Mouse (Mus musculus) lung, adult 2 months (tissue): ENCODE data around the gene Ssna1.

Source experiments
- CTCF ChIP-seq: fragments of 200-500 bp; IDR thresholded peaks from 2 replicates; pipeline ENCODE4 v1.5.1; 2011; ENCODE audit warnings: mild to moderate bottlenecking, low read length, control low read depth; ENCODE audit not compliant: insufficient read depth
- POLR2A ChIP-seq: fragments of 200-500 bp; IDR thresholded peaks from 2 replicates; pipeline ENCODE4 v1.6.1; 2011; ENCODE audit warnings: low read depth, mild to moderate bottlenecking, control low read depth, low read length, borderline replicate concordance; ENCODE audit errors: extremely low read depth

DNA sequence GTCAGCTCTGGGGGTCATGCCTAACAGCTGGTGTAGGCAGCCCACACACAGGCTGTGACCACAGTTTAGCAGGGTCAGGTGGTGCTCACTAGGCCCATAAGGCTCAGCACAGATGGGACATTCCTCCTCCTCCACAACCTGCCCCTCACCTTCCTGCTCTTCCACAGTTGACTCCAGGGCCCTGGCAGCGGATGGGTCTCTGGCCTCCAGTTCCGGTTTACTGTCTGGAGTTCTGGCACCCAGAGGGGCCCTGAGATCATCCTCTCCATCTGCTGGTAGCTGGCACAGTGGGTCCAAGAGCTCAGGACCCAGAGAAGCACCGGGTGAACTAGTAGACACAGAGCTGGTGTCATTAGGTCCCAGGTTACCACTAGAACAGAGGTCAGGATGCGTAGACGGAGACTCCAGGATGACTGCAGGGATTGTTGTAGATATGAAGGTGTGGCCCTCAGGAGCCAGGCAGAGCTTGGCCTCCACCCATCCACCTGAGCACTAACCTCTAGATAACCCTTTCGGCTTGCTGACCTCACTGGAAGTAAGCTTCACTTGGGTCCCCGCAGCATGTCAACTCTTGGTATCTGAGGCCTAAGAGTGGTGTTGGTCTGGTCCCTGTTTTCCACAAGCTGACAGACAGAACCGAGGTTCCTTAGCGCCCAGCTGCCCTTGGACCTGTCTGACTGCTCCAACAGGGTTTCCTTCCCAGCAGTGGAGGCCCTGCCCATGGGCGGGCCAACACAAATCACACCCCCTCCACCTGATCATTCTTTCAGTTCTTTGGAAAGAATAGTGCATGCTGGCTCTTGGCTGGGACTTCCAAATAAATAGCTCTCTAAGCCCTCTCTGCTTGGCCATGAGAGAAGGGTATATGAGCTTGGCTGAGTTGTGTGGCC lies 25.8 kb downstream of the Ssna1 start, which contains the start of gene AL732309.1:
- TF ChIP-seq POLR2A, result peak; percentile 32; the same call in 1 of the 2 replicates
- TF ChIP-seq CTCF, result no peak
